Mouse (Mus musculus) forebrain, embryonic 11.5 days (tissue): ENCODE data around the gene Atg7. TPM values are rescaled to one million over a fixed set of nuclear protein-coding genes. Genes with fewer than 3 reads are reported as not detected.
A peak's percentile ranks its signal among the peaks of the same experiment; 100 is the strongest.

ENCODE experiments used
- ATAC-seq: fragments of 200-750 bp; cut with Nextera tagmentation; replicated peaks from 2 replicates; pipeline ENCODE4 v1.8.0; 2017; ENCODE audit warnings: moderate TSS enrichment; ENCODE audit not compliant: low FRiP score
- DNase-seq: peaks from one replicate; pipeline ENCODE4 v3.0.0-alpha.2; 2017; ENCODE audit warnings: low spot score
- H3K27ac ChIP-seq: fragments of 300-500 bp; sonication (generic); 2 replicates; pipeline ENCODE4 v1.5.1; 2014; ENCODE audit warnings: low read depth, low read length
- H3K27me3 ChIP-seq: fragments of 300-500 bp; sonication (generic); 2 replicates; pipeline ENCODE4 v1.6.1; 2014; ENCODE audit warnings: mild to moderate bottlenecking, low read length, mixed read lengths; ENCODE audit not compliant: control insufficient read depth, insufficient read depth
- H3K36me3 ChIP-seq: fragments of 300-500 bp; sonication (generic); 2 replicates; pipeline ENCODE4 v1.6.1; 2014; ENCODE audit warnings: mild to moderate bottlenecking, low read length, moderate library complexity, mixed read lengths; ENCODE audit not compliant: control insufficient read depth, insufficient read depth
- H3K4me1 ChIP-seq: fragments of 300-500 bp; sonication (generic); replicated peaks from 2 replicates; pipeline ENCODE4 v1.6.1; 2014; ENCODE audit warnings: low read length, mixed read lengths; ENCODE audit not compliant: control insufficient read depth, insufficient read depth
- H3K4me2 ChIP-seq: fragments of 300-500 bp; sonication (generic); 2 replicates; pipeline ENCODE4 v1.6.1; 2014; ENCODE audit warnings: low read depth, mild to moderate bottlenecking, low read length, moderate library complexity, mixed read lengths; ENCODE audit not compliant: severe bottlenecking
- H3K4me3 ChIP-seq: fragments of 300-500 bp; sonication (generic); 2 replicates; pipeline ENCODE4 v1.5.1; 2014; ENCODE audit warnings: low read depth, low read length
- H3K9ac ChIP-seq: fragments of 300-500 bp; sonication (generic); 2 replicates; pipeline ENCODE4 v1.6.1; 2014; ENCODE audit warnings: low read length
- H3K9me3 ChIP-seq: fragments of 300-500 bp; sonication (generic); 2 replicates; pipeline ENCODE4 v1.6.1; 2016; ENCODE audit warnings: low read length, mixed read lengths; ENCODE audit not compliant: control insufficient read depth
- WGBS: fragments of 180-500 bp; shearing (Covaris S2); extraction: QIAGEN DNeasy Blood & Tissue Kit; methylation state at CpG from one replicate; pipeline ENCODE4 v1.1.7; 2014; 5-methylcytosine and 5-hydroxymethylcytosine counted together
- polyA plus RNA-seq: library from polyadenylated mRNA; unstranded; fragments of >200 nt; fragmentation: Nextera tagmentation; extraction: Ambion mirVana; gene quantifications from 2 replicates; pipeline ENCODE4 v1.2.1, GENCODE M21; 2014

The Atg7 gene
- polyA plus RNA-seq, 1 experiment from 2014 or later = 20.3 TPM

GRCm38 (mm10) chr6:114894548-114895106 lies 251.7 kb downstream of the Atg7 start:
- H3K4me1 ChIP-seq = peaks cover 32% of the 10 kb centered on the region
- no peak overlapping the region for H3K4me3 ChIP-seq
- H3K36me3 ChIP-seq = no peaks in the 10 kb centered on the region
- 72% methylated on average over 4 of the region's 4 CpGs for WGBS
- no peak overlapping the region for H3K9ac ChIP-seq
- ATAC-seq (no peak), DNase-seq (no peak)
- no peaks in the 10 kb centered on the region for H3K27me3 ChIP-seq
- no peak overlapping the region for H3K27ac ChIP-seq
- H3K9me3 ChIP-seq = no peaks in the 10 kb centered on the region
- no peak overlapping the region for H3K4me2 ChIP-seq

- no peaks in the 10 kb centered on the region for H3K27me3 ChIP-seq
- peaks cover 35% of the 10 kb centered on the region for H3K4me1 ChIP-seq
- 95% methylated on average over 7 of the region's 7 CpGs for WGBS
- no peak overlapping the region for H3K9ac ChIP-seq
- ATAC-seq (no peak), DNase-seq (no peak)
- H3K27ac ChIP-seq = no peak overlapping the region
- H3K9me3 ChIP-seq = no peaks in the 10 kb centered on the region
- H3K4me3 ChIP-seq = no peak overlapping the region
- no peak overlapping the region for H3K4me2 ChIP-seq
- H3K36me3 ChIP-seq = no peaks in the 10 kb centered on the region
Measured at GRCm38 (mm10) chr6:114895191-114895590, 252.3 kb downstream of the Atg7 start.

- ATAC-seq = no peak
- peaks cover 38% of the 10 kb centered on the region for H3K4me1 ChIP-seq
- WGBS = 92% methylated on average over 2 of the region's 2 CpGs
- no peak overlapping the region for H3K4me2 ChIP-seq
- H3K9ac ChIP-seq = no peak overlapping the region
- no peaks in the 10 kb centered on the region for H3K27me3 ChIP-seq
- no peak overlapping the region for H3K27ac ChIP-seq
- H3K9me3 ChIP-seq = no peaks in the 10 kb centered on the region
- H3K4me3 ChIP-seq = no peak overlapping the region
- no peak for DNase-seq
- H3K36me3 ChIP-seq = no peaks in the 10 kb centered on the region
Measured at GRCm38 (mm10) chr6:114896281-114896680, 253.4 kb downstream of the Atg7 start.

- H3K9ac ChIP-seq = no peak overlapping the region
- H3K4me1 ChIP-seq = peaks cover 32% of the 10 kb centered on the region
- DNase-seq = no peak
- H3K4me3 ChIP-seq = no peak overlapping the region
- H3K9me3 ChIP-seq = no peaks in the 10 kb centered on the region
- H3K27ac ChIP-seq = no peak overlapping the region
- 97% methylated on average over 4 of the region's 4 CpGs for WGBS
- no peaks in the 10 kb centered on the region for H3K27me3 ChIP-seq
- no peak overlapping the region for H3K4me2 ChIP-seq
- no peak for ATAC-seq
- H3K36me3 ChIP-seq = no peaks in the 10 kb centered on the region
Measured at GRCm38 (mm10) chr6:114898949-114899348, 256.1 kb downstream of the Atg7 start.

DNA sequence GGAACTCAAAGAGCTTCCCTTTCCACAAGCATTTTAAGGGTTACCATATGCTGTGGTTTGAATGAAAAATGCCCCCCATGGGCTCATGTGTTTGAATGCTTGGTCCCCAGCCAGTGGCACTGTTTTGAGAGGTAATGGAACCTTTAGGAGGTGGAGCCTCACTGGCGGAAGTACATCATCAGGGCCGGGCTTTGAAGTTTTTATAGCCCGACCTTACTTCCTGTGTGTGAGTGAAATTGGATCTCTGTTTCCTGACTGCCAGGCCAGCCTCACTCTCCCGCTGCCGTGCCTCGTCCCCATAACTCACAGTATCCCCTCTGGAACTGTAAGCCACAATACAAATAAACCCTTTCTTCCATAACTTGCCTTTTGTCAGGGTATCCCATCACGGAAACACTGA lies 256.8 kb downstream of the Atg7 start:
- 51% methylated on average over 7 of the region's 7 CpGs for WGBS
- peaks cover 32% of the 10 kb centered on the region for H3K4me1 ChIP-seq
- peak overlapping the region; percentile 20; the same call in 1 of the 2 replicates for H3K9ac ChIP-seq

DNA sequence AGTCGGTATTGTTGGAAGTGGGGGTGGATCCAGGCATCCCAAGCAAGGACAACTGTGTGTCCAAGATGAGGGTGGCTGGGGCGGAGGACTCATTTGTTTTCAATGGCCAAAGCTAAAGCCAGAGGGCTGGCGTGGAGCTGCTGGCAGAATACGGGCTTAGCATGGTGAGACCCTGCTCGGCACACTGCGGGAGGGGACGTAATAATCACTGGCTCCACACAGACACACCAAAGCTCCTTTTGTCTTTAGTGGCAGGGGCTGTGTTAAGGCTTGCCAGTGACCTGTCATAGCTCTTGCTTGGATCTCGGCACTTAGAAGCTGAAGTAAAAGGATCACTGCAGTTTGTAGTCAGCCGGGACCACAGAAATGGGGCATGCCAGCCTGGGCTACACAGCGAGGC lies 257.3 kb downstream of the Atg7 start:
- Histone ChIP-seq H3K4me2 (peak overlapping the region; percentile 6; the same call in 1 of the 2 replicates), H3K9ac (peak overlapping the region; percentile 20), H3K4me1 (peaks cover 32% of the 10 kb centered on the region)

More for the DNA sequence above, 256.8 kb downstream of the Atg7 start:
- Histone ChIP-seq H3K4me3 (no peak overlapping the region), H3K9me3 (no peaks in the 10 kb centered on the region), H3K27me3 (no peaks in the 10 kb centered on the region), H3K27ac (peak overlapping the region; percentile 32), H3K4me2 (no peak overlapping the region; the same call in 1 of the 2 replicates), H3K36me3 (no peaks in the 10 kb centered on the region)
- ATAC-seq (no peak), DNase-seq (no peak)

DNA sequence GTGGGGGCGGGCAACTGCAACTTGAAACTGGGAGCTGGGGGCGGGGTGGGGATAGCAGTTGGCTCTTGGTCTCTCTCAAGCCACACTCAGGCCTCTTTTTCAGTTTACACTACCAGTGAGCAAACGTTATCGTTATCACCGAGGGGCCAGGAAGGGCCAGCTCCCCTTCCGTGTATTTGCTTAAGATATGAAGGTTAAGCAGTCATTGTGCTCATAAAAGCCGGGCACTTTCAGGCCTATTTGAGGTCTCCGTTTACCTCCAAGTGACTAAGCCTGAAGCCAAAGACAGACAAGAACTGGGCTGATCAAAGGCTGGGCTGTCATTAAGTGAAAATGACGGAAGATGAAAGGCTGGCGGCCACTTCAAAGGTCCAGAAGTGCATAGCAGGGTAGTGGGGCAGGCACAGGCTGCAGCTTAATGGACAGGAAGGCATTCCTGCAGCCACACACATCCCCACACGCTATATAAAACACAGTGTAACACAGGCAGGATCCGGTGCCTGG lies 258.5 kb downstream of the Atg7 start:
- Histone ChIP-seq H3K9ac (no peak overlapping the region), H3K4me2 (peak overlapping the region; percentile 15), H3K27ac (peak overlapping the region; percentile 37; the same call in 1 of the 2 replicates), H3K9me3 (no peaks in the 10 kb centered on the region), H3K27me3 (no peaks in the 10 kb centered on the region), H3K36me3 (no peaks in the 10 kb centered on the region), H3K4me1 (peaks cover 34% of the 10 kb centered on the region), H3K4me3 (no peak overlapping the region)
- peak; percentile 67 for ATAC-seq
- under 1% methylated on average over 12 of the region's 12 CpGs for WGBS
- DNase-seq = peak; percentile 72

More for the DNA sequence above, 257.3 kb downstream of the Atg7 start:
- Histone ChIP-seq H3K27me3 (no peaks in the 10 kb centered on the region), H3K9me3 (no peaks in the 10 kb centered on the region), H3K27ac (peak overlapping the region; percentile 32), H3K36me3 (no peaks in the 10 kb centered on the region), H3K4me3 (no peak overlapping the region)
- ATAC-seq (no peak), DNase-seq (no peak)
- WGBS = 30% methylated on average over 10 of the region's 10 CpGs

DNA sequence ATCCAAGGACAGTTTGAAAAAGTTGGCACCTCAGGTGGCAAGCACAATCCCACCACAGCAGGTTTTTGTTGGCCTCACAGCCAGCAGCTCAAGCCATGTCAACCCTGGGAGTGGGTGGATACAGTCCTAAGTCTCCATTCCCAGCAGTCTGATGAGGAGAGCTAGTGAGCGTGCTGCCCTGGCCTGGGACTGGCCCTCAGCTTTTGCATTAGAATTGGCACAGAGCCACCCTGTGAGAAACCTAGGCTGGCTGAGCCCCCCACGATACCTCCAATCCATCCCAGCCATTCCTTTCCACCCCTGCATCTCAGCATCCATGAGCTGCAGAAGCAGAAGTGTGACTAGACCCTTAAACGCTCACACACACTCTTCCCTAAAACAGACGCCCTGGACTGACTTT lies 259.0 kb downstream of the Atg7 start:
- DNase-seq = no peak
- H3K27me3 ChIP-seq = no peaks in the 10 kb centered on the region
- H3K36me3 ChIP-seq = no peaks in the 10 kb centered on the region
- ATAC-seq = 0 out of 2 replicates have a peak, but pooled peaks have one; percentile 22
- no peak overlapping the region for H3K4me3 ChIP-seq
- 23% methylated on average over 4 of the region's 4 CpGs for WGBS
- H3K9ac ChIP-seq = no peak overlapping the region
- peaks cover 34% of the 10 kb centered on the region for H3K4me1 ChIP-seq
- H3K4me2 ChIP-seq = no peak overlapping the region; the same call in 1 of the 2 replicates
- H3K27ac ChIP-seq = peak overlapping the region; percentile 37; the same call in 1 of the 2 replicates
- H3K9me3 ChIP-seq = no peaks in the 10 kb centered on the region

DNA sequence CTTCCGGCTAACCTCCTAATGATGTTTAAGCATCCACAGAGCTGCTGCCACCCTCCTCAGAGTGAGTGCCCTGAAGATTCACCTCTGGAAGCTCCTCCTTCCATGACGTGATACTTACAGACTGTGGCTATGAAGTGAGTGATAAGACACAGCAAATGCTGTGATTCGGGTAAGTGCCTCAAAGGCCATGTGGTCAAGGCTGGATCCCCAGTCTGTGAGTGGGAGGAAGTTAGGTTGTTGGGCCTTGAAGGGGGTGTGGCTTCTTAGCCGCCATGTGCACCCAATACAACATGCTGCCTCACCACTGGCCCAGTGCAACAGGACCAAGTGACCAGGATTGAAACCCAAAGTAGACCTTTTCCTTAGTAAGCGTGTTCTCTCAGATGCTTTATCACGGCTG lies 261.3 kb downstream of the Atg7 start:
- Histone ChIP-seq H3K27ac (no peak overlapping the region), H3K27me3 (no peaks in the 10 kb centered on the region), H3K4me1 (peaks cover 34% of the 10 kb centered on the region), H3K9me3 (no peaks in the 10 kb centered on the region), H3K4me3 (no peak overlapping the region), H3K9ac (no peak overlapping the region), H3K4me2 (no peak overlapping the region), H3K36me3 (no peaks in the 10 kb centered on the region)
- no peak for DNase-seq
- 86% methylated on average over 6 of the region's 6 CpGs for WGBS
- ATAC-seq = no peak
